Mouse (Mus musculus): ENCODE measurements around the gene Gbp8.
"Not testable (repeated sequence)": the region's sequence is repeated elsewhere in the genome, so short reads cannot be mapped to it uniquely, and the experiment has no call there.

Gbp8 gene

GRCm38 (mm10) chr5:105139409-105140088, at the start of gene Gbp8, which contains the start of the genes Gbp9 and Gbp4:
Gbp8 (minus strand) TSS chr5:105139540.
Gbp9 (minus strand) TSS chr5:105139539.
Gbp4 (minus strand) TSS chr5:105139586.
- in situ Hi-C loops (cut with MboI): not testable (repeated sequence)

GRCm38 (mm10) chr5:105181446-105181845, 42.1 kb upstream of the Gbp8 start:
- in situ Hi-C loops (cut with MboI): no loop called here

- in situ Hi-C loops (cut with MboI): no loop called here
These were observed 17.2 kb upstream of the Gbp8 start for GRCm38 (mm10) chr5:105156582-105156981.

GRCm38 (mm10) chr5:105154049-105154448, 14.7 kb upstream of the Gbp8 start:
- in situ Hi-C loops (cut with MboI): no loop called here

- in situ Hi-C loops (cut with MboI): not testable (repeated sequence)
These were observed 8.7 kb upstream of the Gbp8 start for GRCm38 (mm10) chr5:105148062-105148461.

GRCm38 (mm10) chr5:105146447-105146846, 7.1 kb upstream of the Gbp8 start:
- in situ Hi-C loops (cut with MboI): no loop called here

- in situ Hi-C loops (cut with MboI): not testable (repeated sequence)
These were observed 6.4 kb upstream of the Gbp8 start for GRCm38 (mm10) chr5:105145731-105146130.

- in situ Hi-C loops (cut with MboI): not testable (repeated sequence)
These were observed 910 bp upstream of the Gbp8 start for GRCm38 (mm10) chr5:105140089-105140810.

GRCm38 (mm10) chr5:105138906-105139305, 434 bp downstream of the Gbp8 start:
- in situ Hi-C loops (cut with MboI): no loop called here

- in situ Hi-C loops (cut with MboI): not testable (repeated sequence)
These were observed 2.5 kb downstream of the Gbp8 start for GRCm38 (mm10) chr5:105136706-105137304.

GRCm38 (mm10) chr5:105121731-105122130, 17.6 kb downstream of the Gbp8 start:
- in situ Hi-C loops (cut with MboI): not testable (repeated sequence)

- in situ Hi-C loops (cut with MboI): no loop called here
These were observed 23.6 kb downstream of the Gbp8 start for GRCm38 (mm10) chr5:105115740-105116139.

- in situ Hi-C loops (cut with MboI): no loop called here
These were observed 24.6 kb downstream of the Gbp8 start for GRCm38 (mm10) chr5:105114696-105115095.

GRCm38 (mm10) chr5:105113656-105114055, 25.7 kb downstream of the Gbp8 start:
- in situ Hi-C loops (cut with MboI): no loop called here

- in situ Hi-C loops (cut with MboI): not testable (repeated sequence)
These were observed 29.0 kb downstream of the Gbp8 start for GRCm38 (mm10) chr5:105110271-105110852.

- in situ Hi-C loops (cut with MboI): not testable (repeated sequence)
These were observed 29.6 kb downstream of the Gbp8 start for GRCm38 (mm10) chr5:105109775-105110174.

GRCm38 (mm10) chr5:105105689-105106088, 33.7 kb downstream of the Gbp8 start:
- in situ Hi-C loops (cut with MboI): not testable (repeated sequence)

GRCm38 (mm10) chr5:105081900-105082299, 57.4 kb downstream of the Gbp8 start:
- in situ Hi-C loops (cut with MboI): no loop called here

- in situ Hi-C loops (cut with MboI): not testable (repeated sequence)
These were observed 71.0 kb downstream of the Gbp8 start for GRCm38 (mm10) chr5:105068356-105068755.

GRCm38 (mm10) chr5:105064443-105064842, 74.9 kb downstream of the Gbp8 start:
- in situ Hi-C loops (cut with MboI): not testable (repeated sequence)

- in situ Hi-C loops (cut with MboI): no loop called here
These were observed 76.0 kb downstream of the Gbp8 start for GRCm38 (mm10) chr5:105063321-105063720.

- in situ Hi-C loops (cut with MboI): not testable (repeated sequence)
These were observed 76.9 kb downstream of the Gbp8 start for GRCm38 (mm10) chr5:105062403-105062802.
